Mouse (Mus musculus): Measurements from ENCODE around the gene Baiap2. TPM values are rescaled to one million over a fixed set of nuclear protein-coding genes. Genes with fewer than 3 reads are reported as not detected.

The Baiap2 gene
- total RNA-seq, 2 experiments from 2014 or later = 148 TPM

- DNase-seq (ENCODE audit: low spot score in 2 of 2) = no peak
Observed at GRCm38 (mm10) chr11:119975739-119976501, 33.4 kb downstream of the Baiap2 start.

GRCm38 (mm10) chr11:119978701-119979100, 36.1 kb downstream of the Baiap2 start:
- DNase-seq (ENCODE audit: low spot score in 2 of 2) = no peak

- DNase-seq (ENCODE audit: low spot score in 2 of 2) = no peak
Observed at GRCm38 (mm10) chr11:119979596-119980385, 37.2 kb downstream of the Baiap2 start.

GRCm38 (mm10) chr11:119981769-119982168, 39.2 kb downstream of the Baiap2 start:
- DNase-seq (ENCODE audit: low spot score in 2 of 2) = no peak

GRCm38 (mm10) chr11:119982236-119982635, 39.7 kb downstream of the Baiap2 start:
- no peak for DNase-seq (ENCODE audit: low spot score in 2 of 2)

GRCm38 (mm10) chr11:119983151-119983550, 40.6 kb downstream of the Baiap2 start:
- no peak for DNase-seq (ENCODE audit: low spot score in 2 of 2)

GRCm38 (mm10) chr11:119986751-119987425, 44.3 kb downstream of the Baiap2 start:
- DNase-seq (ENCODE audit: low spot score in 2 of 2) = no peak

GRCm38 (mm10) chr11:119987876-119988275, 45.3 kb downstream of the Baiap2 start:
- DNase-seq (ENCODE audit: low spot score in 2 of 2) = no peak

- DNase-seq (ENCODE audit: low spot score in 2 of 2) = no peak
Observed at GRCm38 (mm10) chr11:119988391-119988790, 45.8 kb downstream of the Baiap2 start.

GRCm38 (mm10) chr11:119989115-119989564, 46.6 kb downstream of the Baiap2 start:
- DNase-seq (ENCODE audit: low spot score in 2 of 2) = no peak

GRCm38 (mm10) chr11:119990658-119991337, 48.2 kb downstream of the Baiap2 start:
- DNase-seq (ENCODE audit: low spot score in 2 of 2) = no peak

- DNase-seq (ENCODE audit: low spot score in 2 of 2) = peak; percentile 92 to 93
Observed at GRCm38 (mm10) chr11:119991338-119991678, 48.7 kb downstream of the Baiap2 start.

- no peak for DNase-seq (ENCODE audit: low spot score in 2 of 2)
Observed at GRCm38 (mm10) chr11:119997351-119997750, 54.8 kb downstream of the Baiap2 start.

GRCm38 (mm10) chr11:120002041-120002440, 59.5 kb downstream of the Baiap2 start:
- no peak for DNase-seq (ENCODE audit: low spot score in 2 of 2)

- no peak for DNase-seq (ENCODE audit: low spot score in 2 of 2)
Observed at GRCm38 (mm10) chr11:120002634-120003220, 60.2 kb downstream of the Baiap2 start.

- no peak for DNase-seq (ENCODE audit: low spot score in 2 of 2)
Observed at GRCm38 (mm10) chr11:120005434-120006317, 63.1 kb downstream of the Baiap2 start.

- no peak for DNase-seq (ENCODE audit: low spot score in 2 of 2)
Observed at GRCm38 (mm10) chr11:120007496-120008080, 65.0 kb downstream of the Baiap2 start.

- no peak for DNase-seq (ENCODE audit: low spot score in 2 of 2)
Observed at GRCm38 (mm10) chr11:120008501-120008900, 65.9 kb downstream of the Baiap2 start.

- no peak for DNase-seq (ENCODE audit: low spot score in 2 of 2)
Observed at GRCm38 (mm10) chr11:120008956-120009355, 66.4 kb downstream of the Baiap2 start.

All from layer of hippocampus, postnatal 14 days (tissue).